Mouse (Mus musculus): ENCODE data around the gene Hmcn2.

Gene Hmcn2

DNA sequence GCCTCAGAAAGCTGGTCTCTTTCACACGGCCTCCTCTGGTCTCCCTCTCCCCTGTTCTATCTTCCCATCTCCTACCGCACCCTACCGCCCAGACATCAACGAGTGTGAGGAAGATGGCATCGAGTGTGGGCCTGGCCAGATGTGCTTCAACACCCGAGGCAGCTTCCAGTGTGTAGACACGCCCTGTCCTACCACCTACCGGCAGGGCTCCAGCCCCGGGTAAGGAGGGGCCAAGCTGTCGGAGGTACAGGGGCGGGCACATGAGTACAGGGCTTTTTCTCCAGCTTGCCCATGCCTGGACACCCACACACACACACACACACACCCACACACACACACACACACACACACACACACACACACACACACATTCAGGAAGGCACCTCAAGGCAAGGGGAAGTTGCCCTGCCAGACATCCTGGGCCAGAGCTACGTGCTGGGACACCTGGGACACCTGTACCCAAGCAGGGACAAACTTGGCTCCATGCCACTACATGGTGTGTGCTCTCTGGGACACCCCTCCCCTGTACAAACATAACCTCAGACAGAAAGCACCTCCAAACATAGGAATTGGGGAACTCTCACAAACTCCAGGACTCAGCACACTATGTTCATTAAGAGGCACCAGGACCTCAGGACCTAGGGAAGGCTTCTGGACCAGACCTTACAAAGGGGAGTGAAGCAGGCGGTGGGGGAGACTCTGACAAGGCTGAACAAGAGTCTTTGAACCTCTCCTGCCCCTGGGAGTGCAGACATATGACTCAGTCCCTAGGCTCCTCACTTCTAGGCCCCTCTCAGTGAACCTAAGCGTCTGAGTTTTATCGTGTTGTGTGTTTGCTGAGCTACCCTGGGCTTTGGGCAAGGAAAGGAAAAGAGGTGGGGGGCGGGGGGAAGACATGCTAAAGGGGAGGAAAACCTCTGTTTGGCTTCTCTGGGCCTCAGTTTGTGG is 145.0 kb downstream of the Hmcn2 start:
- DNase-seq (ENCODE audit: low read depth) = peak; percentile 69

DNA sequence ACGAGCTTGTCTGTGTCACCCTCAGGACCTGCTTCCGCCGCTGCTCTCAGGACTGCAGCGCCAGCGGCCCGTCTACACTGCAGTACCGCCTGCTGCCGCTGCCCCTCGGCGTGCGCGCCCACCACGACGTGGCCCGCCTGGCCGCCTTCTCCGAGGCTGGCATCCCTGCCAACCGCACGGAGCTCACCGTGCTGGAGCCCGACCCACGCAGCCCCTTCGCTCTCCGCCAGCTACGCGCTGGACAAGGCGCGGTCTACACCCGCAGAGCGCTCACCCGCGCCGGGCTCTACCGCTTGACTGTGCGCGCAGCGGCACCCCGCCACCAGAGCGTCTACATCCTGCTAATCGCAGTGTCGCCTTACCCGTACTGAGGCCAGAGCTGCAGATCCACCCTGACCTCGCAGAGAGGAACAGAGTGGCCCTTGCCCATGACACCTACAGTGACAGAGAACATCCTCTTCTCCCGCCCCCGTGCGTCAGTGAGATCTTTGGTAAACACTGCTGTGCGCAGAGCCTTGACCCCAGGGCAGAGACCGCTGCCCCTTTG is 145.9 kb downstream of the Hmcn2 start:
- DNase-seq (ENCODE audit: low read depth) = peak; percentile 85

DNA sequence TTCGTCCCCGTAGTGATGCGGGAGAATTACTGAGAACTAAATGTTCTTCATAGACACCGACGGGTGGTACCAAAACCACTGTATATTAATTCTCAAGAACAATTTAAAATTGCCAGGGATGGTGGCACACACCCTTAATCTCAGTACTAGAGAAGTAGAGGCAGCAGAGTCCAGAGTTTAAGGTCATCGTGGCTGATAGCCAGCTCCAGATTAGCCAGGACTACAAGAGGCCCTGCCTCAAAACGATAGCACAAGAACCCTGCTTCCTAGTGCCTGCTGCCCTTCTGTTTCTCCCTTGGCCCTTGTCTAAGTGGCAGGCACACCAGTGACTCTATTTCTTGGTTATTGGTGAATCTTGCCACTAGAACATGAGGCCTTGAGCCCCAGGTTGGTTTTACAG is 146.7 kb downstream of the Hmcn2 start:
- no peak for DNase-seq (ENCODE audit: low read depth)

DNA sequence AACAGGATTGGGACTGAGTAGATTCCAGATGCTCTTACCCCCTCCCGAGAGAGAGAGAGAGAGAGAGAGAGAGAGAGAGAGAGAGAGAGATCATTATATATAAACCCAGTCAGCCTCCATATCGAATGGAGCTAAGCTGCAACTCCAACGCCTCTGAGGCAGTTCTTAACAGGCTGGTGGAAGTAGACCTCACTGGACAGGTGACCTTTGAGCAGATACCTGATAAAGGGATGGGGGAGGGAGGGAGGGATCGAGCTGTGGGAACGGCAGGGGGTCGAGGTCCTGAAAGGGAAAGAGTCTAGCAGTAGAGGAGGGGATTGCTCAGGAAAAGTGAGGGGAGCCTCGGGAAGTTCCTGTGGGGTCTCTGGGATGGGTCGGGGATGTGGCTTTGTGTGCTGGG is 147.8 kb downstream of the Hmcn2 start:
- DNase-seq (ENCODE audit: low read depth) = no peak

DNA sequence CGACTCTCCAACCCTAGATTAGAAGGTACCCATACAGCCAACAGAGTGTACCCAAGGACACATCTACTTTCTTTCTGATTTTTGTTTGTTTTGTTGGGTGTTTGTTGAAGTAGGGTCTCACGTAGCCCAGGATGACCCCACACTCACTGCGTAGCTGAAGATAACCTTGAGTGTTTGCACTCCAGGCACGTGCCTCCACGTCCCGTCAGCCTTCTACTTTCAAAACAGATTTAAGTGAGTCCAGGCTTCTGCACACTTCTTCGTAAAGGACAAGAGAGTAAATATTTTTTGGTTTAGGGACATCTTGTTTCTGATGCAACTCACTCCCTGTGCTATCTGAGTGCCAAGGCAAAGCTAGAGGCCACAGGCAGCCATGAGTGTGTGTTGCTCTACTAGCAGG is 149.0 kb downstream of the Hmcn2 start:
- DNase-seq (ENCODE audit: low read depth) = no peak

DNA sequence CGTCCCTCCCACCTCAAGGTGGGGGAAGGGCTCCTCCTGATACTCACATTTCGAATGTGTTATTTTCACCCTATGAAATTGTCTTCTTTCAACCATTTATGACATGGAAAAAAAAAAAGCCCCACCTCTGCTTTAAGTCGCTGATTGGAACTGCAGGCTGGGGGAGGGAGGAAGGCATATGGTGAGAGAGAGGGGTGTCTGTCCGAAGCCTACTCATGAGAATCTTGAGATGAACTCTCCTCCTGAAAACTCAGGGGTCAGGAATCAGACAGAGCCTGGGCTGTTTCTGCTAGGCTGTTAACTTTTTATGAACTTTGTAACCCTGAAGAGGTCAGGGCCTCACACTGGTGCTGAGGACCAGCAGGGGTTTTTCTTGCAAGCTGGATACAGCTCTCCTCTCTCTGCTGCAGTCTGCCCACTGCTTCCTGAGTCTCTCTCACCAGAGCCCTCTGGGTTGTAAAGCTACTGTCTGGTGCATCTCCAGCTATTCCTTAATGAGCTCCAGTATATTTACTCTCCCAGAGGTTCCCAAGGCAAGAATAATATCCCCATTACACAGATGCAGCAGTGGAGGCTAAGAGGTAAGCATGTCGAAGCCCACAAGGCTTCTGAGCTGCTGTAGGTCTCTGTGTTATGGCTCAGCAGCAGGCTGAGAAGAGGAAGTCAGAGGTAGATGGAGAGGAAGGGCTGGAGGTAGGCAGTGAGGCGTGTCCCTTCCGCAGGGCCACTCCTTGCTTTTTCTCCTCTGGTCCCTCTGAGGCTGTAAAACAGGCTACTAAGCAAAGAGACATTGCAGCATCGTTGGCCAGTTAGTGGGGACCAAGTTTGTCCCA is 149.7 kb downstream of the Hmcn2 start:
- DNase-seq (ENCODE audit: low read depth) = peak; percentile 63

DNA sequence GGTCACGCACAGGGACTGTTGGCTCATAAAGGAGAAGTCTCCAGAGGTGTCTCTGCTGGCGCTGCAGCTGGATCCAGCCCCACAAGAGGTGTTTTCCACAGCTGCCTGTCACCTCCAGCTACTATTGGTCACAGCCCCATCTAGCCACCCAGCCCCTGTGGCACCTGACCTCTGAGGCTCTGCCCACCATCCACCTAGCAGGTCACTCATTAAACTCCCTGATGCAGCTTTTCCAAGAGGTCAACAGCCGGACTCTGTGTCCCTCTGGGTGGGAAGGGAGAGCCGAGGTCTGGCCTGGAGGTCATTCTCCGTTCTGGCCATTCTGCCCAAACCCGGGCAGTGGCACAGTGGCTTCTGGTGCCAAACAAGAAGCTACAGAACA is 150.3 kb downstream of the Hmcn2 start:
- DNase-seq (ENCODE audit: low read depth) = no peak

DNA sequence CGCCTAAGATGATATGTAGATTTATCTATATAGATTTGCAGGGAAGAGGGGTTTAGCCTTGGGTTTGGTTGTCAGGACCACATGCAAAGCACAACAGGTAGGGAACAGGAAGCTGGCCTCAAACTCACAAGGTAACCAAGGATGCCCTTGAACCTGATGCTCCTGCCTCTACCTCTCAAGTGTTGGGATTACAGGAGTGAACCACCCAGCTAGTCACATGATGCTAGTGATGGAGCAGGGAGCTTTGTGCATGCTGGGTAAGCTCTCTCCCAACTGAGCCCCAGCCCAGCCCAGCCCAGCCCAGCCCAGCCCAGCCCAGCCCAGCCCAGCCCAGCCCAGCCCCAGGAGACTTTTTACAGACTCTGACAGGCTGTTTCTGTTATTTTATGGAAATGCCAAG is 153.2 kb downstream of the Hmcn2 start:
- no peak for DNase-seq (ENCODE audit: low read depth)

DNA sequence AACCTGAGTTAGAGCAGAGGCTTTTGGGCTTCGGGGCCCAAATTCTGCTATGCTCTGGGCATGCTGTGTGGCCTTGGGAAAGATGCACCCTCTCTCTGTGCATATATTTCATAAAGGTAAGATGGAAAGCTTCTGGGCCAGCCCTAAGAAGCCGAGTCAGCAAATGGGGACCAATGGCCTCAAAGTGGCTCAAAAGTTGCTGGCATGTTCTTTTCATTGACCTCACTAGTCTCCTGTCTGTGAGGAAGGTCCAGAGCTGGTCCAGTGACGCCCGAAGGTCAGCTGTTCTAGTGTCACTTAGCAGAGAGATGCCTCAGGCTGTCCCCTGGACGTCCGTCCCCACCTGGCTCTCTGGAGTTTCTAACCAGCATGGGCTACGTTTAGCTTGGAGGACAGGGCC is 154.6 kb downstream of the Hmcn2 start:
- DNase-seq (ENCODE audit: low read depth) = no peak

DNA sequence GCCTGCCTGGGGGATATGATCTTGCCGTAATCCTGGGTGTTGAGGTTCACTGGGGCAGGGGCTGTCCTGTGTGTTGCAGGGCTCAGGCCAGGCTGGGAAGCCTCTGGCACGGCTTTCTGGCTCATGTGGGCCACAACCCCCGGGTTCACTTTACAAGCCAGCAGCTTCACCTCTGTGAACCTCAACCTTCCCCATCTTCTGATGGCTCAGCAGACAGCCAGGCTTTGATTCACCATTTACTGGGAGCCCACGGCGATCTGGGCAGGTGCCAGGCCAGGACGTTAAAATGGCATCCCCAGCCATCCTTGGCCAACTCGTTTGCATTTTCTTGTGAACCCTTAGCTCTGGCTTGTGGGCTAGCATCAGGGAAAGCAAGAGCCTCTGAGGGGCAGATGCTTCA is 155.3 kb downstream of the Hmcn2 start:
- no peak for DNase-seq (ENCODE audit: low read depth)

DNA sequence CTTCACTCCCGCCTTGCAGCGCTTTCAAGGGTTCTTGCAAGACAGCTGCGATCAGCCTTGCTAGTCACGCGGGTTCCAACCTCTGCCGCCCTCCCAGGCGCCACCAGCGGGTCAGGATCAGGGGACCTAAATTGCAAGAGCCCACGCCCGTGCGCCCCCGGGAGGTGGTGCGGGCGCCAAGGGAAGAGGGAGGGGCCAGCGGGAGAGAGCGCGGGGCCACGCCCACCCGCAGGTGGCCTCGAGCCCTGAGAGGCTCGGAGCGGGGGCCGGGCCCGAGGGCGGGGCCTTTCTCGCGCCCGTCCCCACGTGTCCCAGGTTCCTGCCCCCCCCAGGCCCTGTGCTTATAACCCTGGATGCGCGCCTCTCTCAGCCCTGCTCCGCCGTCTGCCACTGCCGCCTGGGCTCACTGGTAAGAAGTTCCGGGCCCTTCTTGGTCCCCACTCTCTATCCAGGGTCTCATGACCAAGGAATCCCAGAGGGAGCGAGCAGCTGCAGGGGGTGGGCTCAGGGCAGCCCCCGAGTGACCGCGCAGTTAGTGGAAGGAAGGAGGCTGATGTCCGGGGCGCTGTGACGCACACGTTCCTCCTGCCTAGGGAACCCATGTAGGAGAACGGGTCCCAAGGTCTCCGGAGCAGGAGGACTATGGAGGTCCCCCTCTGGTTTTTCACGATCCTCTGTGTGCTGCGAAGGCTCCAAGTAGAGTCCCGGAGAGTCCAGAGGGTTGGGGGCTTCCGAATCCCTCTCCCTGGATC is 155.9 kb downstream of the Hmcn2 start, which contains the start of gene Ass1:
Gene Ass1 (plus strand): TSS at position 277 of the 752 bp plus-strand sequence.
- DNase-seq (ENCODE audit: low read depth) = peak; percentile 96

DNA sequence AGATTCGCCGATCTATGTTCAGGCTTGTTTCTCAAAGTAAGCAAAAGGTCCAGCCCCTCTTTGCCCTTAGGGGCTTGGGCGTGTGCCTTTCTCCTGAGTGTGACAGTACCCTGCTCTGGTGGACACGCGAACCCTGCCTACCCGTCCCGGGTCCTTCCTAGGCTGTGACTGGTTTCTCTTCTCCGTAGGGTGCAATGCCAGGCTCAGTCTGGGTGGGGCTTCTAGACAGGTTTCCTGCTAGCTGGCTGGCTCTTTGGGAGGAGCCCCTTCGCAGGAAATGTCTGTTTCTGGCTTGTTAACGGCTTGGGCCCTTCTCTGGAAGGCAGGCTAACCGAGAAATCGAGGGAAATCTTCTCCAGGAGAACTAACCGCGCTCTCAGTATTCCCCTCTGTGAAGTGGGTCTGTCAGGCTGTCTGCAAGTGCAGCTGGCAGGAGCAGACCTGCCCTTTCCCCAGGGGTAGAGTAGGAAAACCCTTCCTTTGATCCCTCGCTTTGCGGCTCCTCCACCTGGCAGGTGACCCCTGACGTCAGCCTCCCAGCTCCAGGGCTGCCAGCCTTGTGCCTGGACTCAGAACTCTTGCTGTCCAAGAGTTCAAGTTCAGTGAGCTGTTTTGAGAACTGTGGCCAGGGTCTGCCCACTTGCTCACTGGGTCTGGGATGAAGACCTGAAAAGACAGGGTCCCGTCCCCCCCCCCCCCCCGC is 156.6 kb downstream of the Hmcn2 start:
- peak; percentile 84 for DNase-seq (ENCODE audit: low read depth)

DNA sequence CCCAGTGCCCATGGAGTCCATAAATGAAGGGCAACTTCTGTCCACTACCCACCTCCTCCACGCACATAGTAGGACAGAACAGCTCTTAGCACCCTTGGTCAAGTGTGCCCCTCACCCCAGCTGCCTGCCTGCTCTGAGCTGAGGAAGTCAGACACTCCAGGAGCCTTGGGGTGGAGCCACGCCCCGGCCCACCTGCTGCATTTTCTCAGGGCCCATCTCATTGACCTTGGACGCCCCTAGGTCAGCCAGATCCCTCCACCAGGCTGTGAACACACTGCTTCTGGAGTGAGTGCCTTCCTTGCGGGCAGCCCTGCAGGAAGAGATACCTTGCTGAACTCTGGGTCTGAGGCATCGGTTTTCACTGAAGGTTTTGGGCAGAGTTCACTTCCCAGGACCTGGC is 157.4 kb downstream of the Hmcn2 start:
- peak; percentile 29 for DNase-seq (ENCODE audit: low read depth)

DNA sequence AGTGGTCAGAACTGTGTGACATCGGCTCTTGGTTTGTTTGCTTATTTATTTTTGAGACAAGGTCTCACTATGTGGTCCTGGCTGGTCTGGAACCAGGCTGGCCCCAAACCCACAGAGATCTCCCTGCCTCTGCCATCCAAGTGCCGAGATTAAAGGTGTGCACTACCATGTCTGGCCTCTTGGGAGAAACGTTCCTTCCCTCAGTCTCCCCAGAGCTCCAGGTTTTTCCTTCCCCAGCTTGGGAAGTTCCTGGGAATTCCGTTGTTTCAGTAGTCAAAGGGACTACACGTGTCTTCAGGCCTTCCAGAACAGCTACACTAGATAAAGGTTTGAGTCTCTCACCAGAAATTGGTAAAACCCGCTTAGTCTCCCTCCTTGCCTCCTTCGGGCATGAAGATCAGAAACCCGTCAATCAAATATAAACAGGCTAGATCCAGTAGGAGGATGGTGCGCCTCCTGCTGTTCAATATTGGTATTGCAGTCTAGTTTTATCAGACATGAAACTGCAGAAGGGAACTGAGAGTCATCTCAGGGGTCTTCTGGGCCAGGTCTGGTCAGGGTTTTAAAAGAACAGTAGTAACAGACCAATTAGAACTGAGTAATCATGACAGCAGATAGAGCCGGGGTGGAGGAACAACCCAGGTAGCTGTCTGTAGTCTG is 158.3 kb downstream of the Hmcn2 start:
- peak; percentile 94 for DNase-seq (ENCODE audit: low read depth)

DNA sequence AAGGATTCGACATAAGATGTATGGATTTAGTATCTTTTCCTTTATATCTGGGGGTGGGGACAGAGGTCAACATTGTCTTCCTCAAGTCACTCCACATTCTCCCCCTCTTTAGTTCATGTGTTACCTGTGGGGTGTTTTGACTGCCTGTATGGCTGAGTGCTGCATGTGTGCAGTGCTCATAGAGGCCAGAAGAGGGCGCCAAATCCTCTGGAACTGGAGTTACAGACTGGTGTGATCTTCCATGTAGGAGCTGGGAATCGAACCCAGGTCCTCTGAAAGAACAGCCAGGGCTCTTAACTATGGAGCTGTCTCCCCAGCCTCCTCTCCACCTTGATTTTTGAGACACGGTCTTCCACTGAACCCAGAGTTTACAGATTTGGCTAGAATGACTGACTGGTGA is 159.7 kb downstream of the Hmcn2 start:
- DNase-seq (ENCODE audit: low read depth) = peak; percentile 75

DNA sequence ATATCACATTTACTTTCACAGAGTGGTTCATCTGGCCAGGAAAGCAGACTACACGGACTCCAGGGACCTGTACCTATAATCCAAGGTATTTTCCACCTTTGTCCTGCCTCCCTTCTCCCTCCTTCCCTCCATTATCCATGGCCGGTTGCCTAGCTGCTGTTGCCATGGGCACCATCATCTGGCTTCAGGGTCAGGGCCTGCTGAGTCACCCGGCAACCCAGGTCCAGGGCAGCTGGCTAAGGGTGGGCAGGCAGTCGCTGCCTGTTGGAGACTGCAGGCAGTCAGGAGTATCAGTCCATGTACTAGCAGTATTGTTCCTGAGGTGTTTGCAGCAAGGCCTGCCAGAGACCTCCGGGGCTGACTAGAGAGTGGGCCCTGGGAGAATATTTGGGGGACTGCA is 160.5 kb downstream of the Hmcn2 start:
- DNase-seq (ENCODE audit: low read depth) = no peak

DNA sequence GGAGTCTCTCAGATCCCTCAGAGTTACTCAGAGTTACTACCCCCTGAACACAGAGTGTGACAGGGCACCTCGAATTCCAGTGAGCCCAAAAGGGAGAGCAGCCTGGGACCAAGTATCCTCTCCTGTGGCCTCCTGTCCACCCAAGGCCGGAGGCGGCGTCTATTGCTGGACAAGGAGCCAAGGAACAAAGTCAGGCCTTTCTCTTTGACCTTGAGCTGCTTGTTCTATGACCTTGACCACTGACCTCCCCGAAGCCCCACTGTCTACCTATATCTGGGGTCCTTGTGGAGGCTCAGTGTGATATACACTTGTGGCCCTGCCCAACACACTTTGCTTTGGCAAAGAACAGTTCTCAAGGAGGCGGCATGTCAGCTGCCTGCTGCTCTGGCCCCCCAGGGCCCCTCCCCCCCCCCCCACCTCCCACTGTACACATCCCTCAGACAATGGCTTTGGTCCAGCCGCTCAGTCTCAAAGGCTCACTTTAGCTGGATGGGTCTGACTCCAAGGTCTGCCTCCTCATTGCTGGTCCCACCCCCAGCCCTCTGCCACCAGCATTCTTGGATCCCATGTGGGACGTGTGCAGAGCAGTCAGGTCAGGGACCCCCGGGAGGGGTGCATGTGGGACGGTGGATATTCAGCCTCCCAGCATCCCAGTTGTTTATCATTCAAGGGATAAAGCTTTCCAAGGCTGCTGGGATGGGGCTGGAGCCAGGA is 162.0 kb downstream of the Hmcn2 start:
- no peak for DNase-seq (ENCODE audit: low read depth)

DNA sequence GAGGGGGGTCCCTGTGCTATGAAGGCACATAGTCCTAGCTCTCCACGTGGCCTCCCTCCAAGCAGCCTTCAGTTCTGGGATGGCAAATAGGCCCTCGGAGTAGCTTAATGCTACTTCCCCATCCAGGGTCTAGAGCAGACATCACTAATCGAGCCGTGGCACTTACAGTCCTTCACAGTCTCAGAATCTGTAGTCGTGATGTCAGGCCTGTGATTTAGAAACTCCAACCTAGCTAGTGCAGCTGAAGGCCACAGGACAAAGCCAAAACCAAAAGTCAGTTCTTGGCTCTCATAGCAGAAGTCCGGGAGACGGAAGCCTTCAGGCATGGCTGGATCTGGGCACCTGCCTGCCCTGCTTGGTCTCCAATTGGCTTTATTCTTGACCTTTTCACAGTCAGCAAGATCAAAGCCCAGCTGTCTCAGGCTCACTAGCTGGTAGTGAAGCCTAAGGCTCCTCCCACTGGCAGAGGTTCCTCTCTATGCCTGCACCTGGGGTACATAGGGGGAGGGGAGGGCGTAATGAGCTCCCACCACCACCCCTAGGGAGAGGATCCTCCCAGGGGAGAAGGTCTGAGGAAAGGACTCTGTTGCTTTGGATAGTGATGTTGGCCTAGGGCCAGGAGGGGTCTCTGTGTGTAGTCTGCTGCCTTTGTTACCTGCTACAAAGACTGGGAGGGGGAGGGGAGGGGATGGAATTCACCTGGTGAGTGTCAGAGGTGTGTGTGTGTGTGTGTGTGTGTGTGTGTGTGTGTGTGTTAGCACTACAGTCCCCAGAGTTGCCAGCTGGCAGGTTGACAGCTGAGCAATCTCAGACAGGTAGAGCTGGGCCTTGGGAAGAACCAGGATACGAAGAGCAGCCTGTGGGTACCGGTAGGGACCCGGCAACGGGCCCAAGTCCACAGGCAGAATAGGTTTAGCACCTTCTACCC is 163.3 kb downstream of the Hmcn2 start:
- no peak for DNase-seq (ENCODE audit: low read depth)

Measured in induced T-regulatory cell, adult 2 months (primary cell).